Mouse (Mus musculus) urinary bladder, postnatal 14 days (tissue): ENCODE results near the gene Ms4a18.
A peak's percentile ranks its signal among the peaks of the same experiment; 100 is the strongest.

ENCODE experiments used
- DNase-seq: peaks from one replicate; pipeline ENCODE4 v3.0.0; 2021; ENCODE audit warnings: low spot score

The Ms4a18 gene

DNA sequence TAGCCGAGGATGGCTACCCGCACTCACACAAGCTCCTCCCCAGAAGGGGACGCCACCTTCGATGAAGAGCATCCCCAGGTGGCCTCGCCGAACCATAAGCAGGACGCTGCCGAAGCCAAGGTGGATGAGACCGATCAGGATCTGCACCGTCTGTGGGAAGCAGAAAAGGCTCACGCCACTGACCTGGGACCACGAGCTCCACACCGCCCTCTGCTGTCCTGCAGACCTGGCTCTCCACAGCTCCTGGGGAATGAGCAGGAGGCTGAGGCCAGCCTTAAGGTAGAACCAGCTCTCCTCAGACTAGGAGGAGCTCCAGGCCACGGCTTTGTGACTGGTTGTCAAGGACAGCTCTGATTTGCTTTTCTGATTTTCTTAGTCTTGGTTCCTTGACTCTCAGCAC lies 34.7 kb downstream of the Ms4a18 start:
- DNase-seq: peak; percentile 57

GRCm38 (mm10) chr19:10980210-10980609 lies 37.6 kb downstream of the Ms4a18 start:
- DNase-seq: no peak

DNA sequence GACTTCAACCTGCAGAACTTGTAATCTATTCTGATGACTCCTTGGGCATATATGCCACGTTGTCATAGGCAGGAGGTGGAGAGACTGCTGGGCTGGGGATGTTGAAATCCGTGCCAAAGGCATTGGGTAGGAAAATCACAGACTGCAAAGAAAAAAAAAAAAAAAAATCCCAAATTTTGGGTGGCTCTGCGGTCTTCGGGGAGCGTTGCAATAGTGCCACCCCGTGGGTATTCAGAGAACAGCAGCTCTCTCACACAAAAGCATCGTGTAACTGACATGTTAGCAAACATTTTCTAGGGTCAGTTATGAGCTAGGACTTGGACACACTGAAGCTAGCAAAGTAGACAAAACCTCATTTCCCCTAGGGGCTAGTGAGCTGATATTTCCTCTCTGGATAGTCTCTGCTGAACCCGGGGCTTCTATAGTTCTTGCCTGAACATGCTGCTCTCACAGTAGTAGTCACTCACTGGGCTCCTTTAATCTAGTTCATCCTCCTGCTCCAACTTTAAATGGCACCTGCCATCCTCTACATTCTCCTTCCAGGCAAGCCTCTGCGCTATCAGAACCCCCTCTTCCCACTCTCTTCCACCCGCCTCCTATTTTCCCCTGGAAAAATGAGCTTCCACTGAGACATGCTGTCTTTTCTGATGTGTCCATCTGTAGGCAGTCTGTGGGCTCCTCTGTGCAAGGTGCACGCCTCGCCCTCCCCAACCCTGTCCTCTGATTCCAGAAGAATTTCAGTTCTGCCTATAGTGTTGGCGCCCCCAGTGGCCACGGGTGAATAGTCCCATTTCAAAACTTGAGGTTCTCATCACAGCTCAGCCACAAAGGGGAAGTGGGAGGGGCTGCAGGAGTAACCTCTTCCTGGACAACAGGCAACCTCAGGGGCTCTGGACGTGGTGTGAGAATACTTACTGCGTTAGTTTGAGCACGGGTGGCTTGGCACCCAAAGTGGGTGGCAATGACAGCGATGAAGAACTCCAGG lies 38.4 kb downstream of the Ms4a18 start:
- DNase-seq: peak; percentile 81

DNA sequence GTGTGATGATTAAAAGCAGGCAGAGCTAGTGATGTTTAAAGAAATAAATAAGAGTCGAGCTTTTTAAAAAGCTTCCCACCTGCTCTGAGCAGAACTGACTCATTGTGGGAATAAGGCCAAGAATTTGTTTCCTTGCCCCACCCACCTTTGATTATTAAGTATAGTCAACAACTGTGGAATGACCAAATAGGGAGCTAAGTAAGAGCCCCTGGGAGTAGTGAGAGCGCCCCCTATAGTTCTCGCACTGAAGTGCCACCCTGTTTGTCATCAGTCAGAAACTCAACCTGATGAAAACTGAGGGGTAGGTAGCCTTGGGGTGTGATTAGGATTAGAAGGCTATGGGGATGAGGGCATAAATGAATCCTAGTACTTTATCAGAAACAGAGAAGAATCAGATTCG lies 41.5 kb downstream of the Ms4a18 start:
- peak; percentile 51 for DNase-seq

DNA sequence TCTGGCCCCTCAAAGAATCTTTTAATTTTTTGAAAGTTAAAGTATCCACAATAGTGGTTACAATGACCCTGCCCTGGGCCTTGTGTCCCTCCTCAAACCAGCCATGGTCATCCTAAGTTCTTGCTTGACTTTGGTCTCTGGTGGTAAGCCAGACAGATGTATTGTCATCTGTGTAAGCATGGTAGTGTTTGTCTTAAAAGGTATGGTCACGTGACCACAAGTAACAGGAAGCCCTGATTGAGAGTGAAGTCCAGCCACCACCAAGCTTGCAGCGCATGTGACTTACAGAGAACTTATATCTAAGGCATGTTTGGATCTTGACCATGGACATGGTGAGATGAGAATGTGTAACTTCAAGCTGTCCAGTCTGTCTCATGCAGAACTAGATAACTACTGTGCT lies 42.6 kb downstream of the Ms4a18 start:
- DNase-seq: no peak

GRCm38 (mm10) chr19:10974238-10974865 lies 43.5 kb downstream of the Ms4a18 start, which contains the start of gene Ms4a10:
Ms4a10 (minus strand) TSS chr19:10974670.
- DNase-seq: no peak

DNA sequence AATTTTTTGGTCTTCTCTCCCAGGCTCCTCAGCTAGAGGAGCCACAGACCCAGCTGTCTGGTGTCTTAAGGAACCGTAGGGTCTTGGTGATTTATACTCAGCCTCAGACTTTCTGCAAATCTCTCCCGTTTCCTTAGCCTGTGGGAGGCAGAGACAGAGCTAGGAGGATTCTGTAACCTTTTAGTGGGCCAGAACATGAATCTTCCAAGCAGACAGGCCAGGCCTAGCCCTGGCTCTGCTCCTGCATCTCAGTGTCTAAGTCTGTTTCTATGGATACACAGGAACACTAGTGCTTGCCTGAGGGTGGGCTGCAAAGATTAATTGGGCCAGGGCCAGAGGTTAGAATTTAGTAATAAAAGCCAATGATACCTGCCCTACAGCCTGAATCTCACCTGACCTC lies 44.6 kb downstream of the Ms4a18 start:
- DNase-seq: no peak

DNA sequence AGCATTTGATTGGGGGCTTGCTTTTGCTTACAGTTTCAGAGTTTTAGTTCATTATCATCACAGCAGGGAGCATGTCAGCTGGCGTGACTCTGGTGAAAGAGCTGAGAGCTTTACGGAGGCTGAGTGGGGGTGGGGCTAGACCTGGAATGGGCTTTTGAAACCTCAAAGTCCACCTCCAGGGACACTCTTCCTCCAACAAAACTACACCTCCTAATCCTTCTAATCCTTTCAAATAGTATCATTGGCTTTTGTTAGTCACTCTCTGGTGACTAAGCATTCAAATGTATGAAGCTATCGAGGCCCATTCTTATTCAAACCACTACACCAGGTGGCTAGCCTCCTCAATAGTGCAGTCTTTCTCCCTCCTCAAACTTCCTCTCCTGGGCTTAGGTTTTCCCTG lies 45.2 kb downstream of the Ms4a18 start:
- DNase-seq: no peak

- DNase-seq: no peak
Measured at GRCm38 (mm10) chr19:10970457-10970856, 47.4 kb downstream of the Ms4a18 start.

DNA sequence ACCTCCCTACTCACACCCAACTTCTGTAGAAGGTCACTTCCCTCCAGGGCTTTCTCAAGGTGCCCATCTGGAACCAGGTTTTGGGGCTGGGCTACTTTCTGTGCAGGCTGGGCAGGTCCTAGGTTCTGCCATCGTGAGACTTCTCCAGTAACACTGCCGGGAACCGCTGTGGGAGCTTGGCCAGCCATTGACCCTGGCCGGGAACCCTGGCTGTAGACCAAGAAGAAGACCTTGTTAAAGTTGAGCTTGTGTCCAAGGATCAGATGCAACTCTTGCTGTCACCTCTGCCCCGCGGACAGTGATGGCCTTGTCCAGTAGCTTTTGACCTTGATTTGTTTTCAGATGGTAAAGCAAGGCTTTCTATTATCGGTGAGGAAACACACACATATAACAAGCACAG lies 49.3 kb downstream of the Ms4a18 start:
- no peak for DNase-seq

- no peak for DNase-seq
Measured at GRCm38 (mm10) chr19:10965721-10966120, 52.1 kb downstream of the Ms4a18 start.

DNA sequence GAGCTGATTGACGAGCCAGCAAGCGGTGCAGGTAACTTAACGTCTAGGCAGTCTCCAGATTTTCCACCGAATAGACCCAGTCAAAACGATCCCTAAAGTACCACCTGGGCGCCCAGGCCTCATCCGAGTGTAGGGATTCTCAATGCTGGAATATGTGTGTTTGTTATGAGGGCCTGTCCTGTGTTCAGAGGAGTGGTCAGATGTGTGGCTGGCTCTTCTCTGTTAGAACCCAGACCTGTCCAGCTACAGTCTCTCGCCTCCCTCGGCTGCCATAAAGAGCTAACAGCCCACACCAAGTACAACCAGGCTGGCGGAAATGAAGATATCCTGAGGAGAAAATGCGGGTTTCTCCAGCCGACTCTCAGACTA lies 57.9 kb downstream of the Ms4a18 start:
- DNase-seq: no peak

GRCm38 (mm10) chr19:10959085-10959977 lies 58.5 kb downstream of the Ms4a18 start:
- peak; percentile 59 for DNase-seq

GRCm38 (mm10) chr19:10952021-10952939 lies 65.6 kb downstream of the Ms4a18 start:
- peak; percentile 21 for DNase-seq

DNA sequence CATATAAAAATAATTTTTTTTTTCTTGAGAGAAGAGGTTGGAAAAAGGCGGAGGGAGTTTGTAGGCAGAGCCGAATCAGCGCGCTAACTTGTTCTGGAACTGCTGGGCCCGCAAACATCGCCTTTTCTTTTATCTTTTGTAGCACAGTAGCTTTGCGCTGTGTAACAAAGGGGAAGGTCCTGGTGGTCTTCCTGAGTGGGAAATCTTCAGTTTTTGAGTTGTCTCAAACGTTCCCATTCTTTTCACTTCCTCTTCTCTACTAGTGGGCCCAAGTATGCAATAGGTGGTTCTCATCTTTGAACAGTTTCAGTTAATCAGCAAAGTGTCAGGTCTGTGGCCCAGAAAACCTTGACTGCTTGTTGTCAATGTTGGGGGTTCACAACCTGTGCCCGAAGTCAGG lies 68.3 kb downstream of the Ms4a18 start:
- no peak for DNase-seq

DNA sequence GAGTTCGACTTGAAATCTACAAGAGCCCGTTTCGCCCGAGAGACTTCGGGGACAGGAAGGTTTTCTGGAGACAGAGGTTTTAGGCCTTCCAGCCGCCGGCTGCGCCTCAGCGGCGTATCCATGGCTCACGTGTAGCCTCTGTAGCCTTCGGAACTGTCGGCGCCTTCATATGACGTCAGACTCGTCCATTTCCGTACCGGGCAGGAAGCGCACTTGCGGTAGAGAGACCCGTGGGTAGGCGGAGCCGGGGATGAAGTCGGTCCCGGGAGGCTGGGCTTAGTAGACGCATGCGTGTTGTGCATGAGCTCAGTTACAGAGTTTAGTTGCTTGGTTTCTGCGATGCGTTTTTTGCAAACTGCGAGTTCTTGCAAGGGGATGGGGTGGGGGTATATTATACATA lies 68.7 kb downstream of the Ms4a18 start, which contains the start of gene Ccdc86:
Gene Ccdc86 (minus strand): TSS at position 155 of the 400 bp plus-strand sequence.
- DNase-seq: peak; percentile 97

- DNase-seq: no peak
Measured at GRCm38 (mm10) chr19:10948416-10948815, 69.4 kb downstream of the Ms4a18 start.

GRCm38 (mm10) chr19:10947219-10947618 lies 70.6 kb downstream of the Ms4a18 start:
- no peak for DNase-seq
